Comparison of ENCODE assay signal across 26 mouse cellular contexts in genomic region chr5:89014782-89015181, GRCm38 (mm10).
DNase-seq lines count a peak whose midpoint lies in the region; ATAC-seq lines count a peak whose summit lies in the region.
"Had no signal": no experiment of that assay in that cellular context is flagged by ENCODE, and none has a peak within 500 bp of the region (broad histone marks: within the 10 kb centered on the region; RNA-seq: fewer than 3 reads in every experiment).

No protein-coding gene starts in this region.

- no peak overlapping the region for H3K27ac ChIP-seq in hindbrain, embryonic 14.5 days
- H3K27ac ChIP-seq: embryonic facial prominence, embryonic 13.5 days; embryonic facial prominence, embryonic 15.5 days; forebrain, embryonic 10.5 days; forebrain, embryonic 12.5 days had no signal

- H3K36me3 ChIP-seq in hindbrain, embryonic 14.5 days (replicated peaks; ENCODE audit: control insufficient read depth, insufficient read depth), result no peaks in the 10 kb centered on the region
- H3K36me3 ChIP-seq: embryonic facial prominence, embryonic 13.5 days; embryonic facial prominence, embryonic 15.5 days; forebrain, embryonic 10.5 days; forebrain, embryonic 12.5 days; G1E had no signal

- DNase-seq in frontal cortex, postnatal 25 days (ENCODE audit: low spot score in 2 of 2), result no peak
- peak; percentile 70 for DNase-seq in brain, adult 2 months (ENCODE audit: low read depth, low spot score)
- DNase-seq in telencephalon, adult 2 months (ENCODE audit: low read depth, low spot score), result peak; percentile 74
- no peak for DNase-seq in hindbrain, embryonic 14.5 days (ENCODE audit: low spot score)
- DNase-seq: adrenal gland, adult 8-10 months; adrenal gland, postnatal 14 days; adrenal gland, postnatal 36 days; B cell, adult 2 months; cerebellum, adult 11 months; cerebellum, adult 18-20 months; cerebellum, adult 8-10 months; cerebellum, postnatal 10 days; embryo, embryonic 11 days had no signal

- WGBS in hindbrain, embryonic 14.5 days, result 83% methylated on average over 2 of the region's 2 CpGs

- no peaks in the 10 kb centered on the region for H3K27me3 ChIP-seq in hindbrain, embryonic 14.5 days (ENCODE audit: control insufficient read depth, insufficient read depth, low read length)
- H3K27me3 ChIP-seq: CH12.LX; embryonic facial prominence, embryonic 13.5 days; embryonic facial prominence, embryonic 15.5 days; forebrain, embryonic 12.5 days; Patski had no signal

- no peaks in the 10 kb centered on the region for H3K4me1 ChIP-seq in hindbrain, embryonic 14.5 days (replicated peaks; ENCODE audit: control insufficient read depth, insufficient read depth, low read length)
- H3K4me1 ChIP-seq: forebrain, embryonic 12.5 days had no signal

- H3K4me3 ChIP-seq in hindbrain, embryonic 14.5 days (replicated peaks; ENCODE audit: low read length), result no peak overlapping the region
- H3K4me3 ChIP-seq: embryonic facial prominence, embryonic 13.5 days; embryonic facial prominence, embryonic 15.5 days; erythroblast, embryonic 14.5 days; forebrain, embryonic 10.5 days; forebrain, embryonic 12.5 days had no signal

- ATAC-seq in frontal cortex, adult (ENCODE audit: low TSS enrichment), result peak; percentile 91
- no peak for ATAC-seq in hindbrain, embryonic 14.5 days (ENCODE audit: low FRiP score)
- ATAC-seq: activated CD4-positive, CD25-positive, alpha-beta regulatory T cell, adult 4 months; CD4-positive, CD25-positive, alpha-beta regulatory T cell, adult 4 months; forebrain, embryonic 14.5 days; forebrain, embryonic 16.5 days; Patski had no signal

- H3K9me3 ChIP-seq in hindbrain, embryonic 14.5 days (ENCODE audit: control insufficient read depth, low read length), result no peaks in the 10 kb centered on the region
- H3K9me3 ChIP-seq: embryonic facial prominence, embryonic 13.5 days; embryonic facial prominence, embryonic 15.5 days; forebrain, embryonic 10.5 days; forebrain, embryonic 12.5 days had no signal

- H3K4me2 ChIP-seq in hindbrain, embryonic 14.5 days (replicated peaks), result no peak overlapping the region
- H3K4me2 ChIP-seq: embryonic facial prominence, embryonic 13.5 days; embryonic facial prominence, embryonic 15.5 days; forebrain, embryonic 12.5 days had no signal

- H3K9ac ChIP-seq in hindbrain, embryonic 14.5 days, result no peak overlapping the region
- H3K9ac ChIP-seq: embryonic facial prominence, embryonic 13.5 days; embryonic facial prominence, embryonic 15.5 days; forebrain, embryonic 12.5 days had no signal

Comparison
In these comparisons a context has a peak if more than half of its experiments do, and no peak if none do; other contexts are left out.
1. DNase-seq: peak in brain, adult 2 months (single experiment) and telencephalon, adult 2 months (single experiment); none in frontal cortex, postnatal 25 days (0 of 2) and hindbrain, embryonic 14.5 days (single experiment).